Mouse (Mus musculus) kidney, embryonic 16.5 days (tissue): ENCODE results near the gene Rara. TPM values are rescaled to one million over a fixed set of nuclear protein-coding genes. Genes with fewer than 3 reads are reported as not detected.

Experiments used
- polyA plus RNA-seq: library from polyadenylated mRNA; unstranded; fragments of >200 nt; fragmentation: Nextera tagmentation; extraction: Ambion mirVana; gene quantifications from 2 replicates; pipeline ENCODE4 v1.2.1, GENCODE M21; 2015

Rara gene
- polyA plus RNA-seq, 1 experiment from 2014 or later: 31.4 TPM

Other genes with a start within 250 kb of the Rara start
- gene Psmd3, start 245.3 kb upstream of the Rara start, polyA plus RNA-seq: 289 and 303 TPM in 2 replicates
- 0.11 TPM in 1 of 2 replicates, not detected in the other for gene Csf3, start 226.6 kb upstream of the Rara start, polyA plus RNA-seq
- gene Med24, start 198.4 kb upstream of the Rara start, polyA plus RNA-seq: 71.4 and 73.9 TPM in 2 replicates
- 24.4 and 25.9 TPM in 2 replicates for gene Thra, start 187.2 kb upstream of the Rara start, polyA plus RNA-seq
- gene Nr1d1, start 152.5 kb upstream of the Rara start, polyA plus RNA-seq: 2.2 and 2.4 TPM in 2 replicates
- 23.7 and 24.2 TPM in 2 replicates for gene Msl1, start 132.3 kb upstream of the Rara start, polyA plus RNA-seq
- 36.2 and 41.0 TPM in 2 replicates for gene Casc3, start 122.9 kb upstream of the Rara start, polyA plus RNA-seq
- gene Rapgefl1, start 91.0 kb upstream of the Rara start, polyA plus RNA-seq: 1.8 and 2.0 TPM in 2 replicates
- 5.4 and 5.9 TPM in 2 replicates for gene Wipf2, start 64.2 kb upstream of the Rara start, polyA plus RNA-seq
- 36.2 and 38.6 TPM in 2 replicates for gene Cdc6, start 20.0 kb upstream of the Rara start, polyA plus RNA-seq
- 0.59 TPM in 1 of 2 replicates, not detected in the other for gene Gjd3, start 55.2 kb downstream of the Rara start, polyA plus RNA-seq
- gene Top2a, start 96.4 kb downstream of the Rara start, polyA plus RNA-seq: 213 and 252 TPM in 2 replicates
- 771 and 832 TPM in 2 replicates for gene Igfbp4, start 113.4 kb downstream of the Rara start, polyA plus RNA-seq
- gene Tns4, start 161.5 kb downstream of the Rara start, polyA plus RNA-seq: 0.17 and 0.22 TPM in 2 replicates
- 0.19 and 0.41 TPM in 2 replicates for gene Ccr7, start 227.3 kb downstream of the Rara start, polyA plus RNA-seq